ENCODE assay signal across 8 mouse cellular contexts in genomic region chr19:10868623-10869141, GRCm38 (mm10). TPM values are rescaled to one million over a fixed set of nuclear protein-coding genes. Genes with fewer than 3 reads are reported as not detected.
DNase-seq lines count a peak whose midpoint lies in the region; ATAC-seq and TF ChIP-seq lines count a peak whose summit lies in the region.

No protein-coding gene starts in this region.

- ATAC-seq in limb, embryonic 14.5 days (ENCODE audit: low FRiP score, low read depth), result peak; percentile 3; the same call in 1 of the 2 replicates
- ATAC-seq in stomach, embryonic 14.5 days (ENCODE audit: insufficient number of reproducible peaks, insufficient read depth, low FRiP score, low read depth), result no peak

- peaks cover 29% of the 10 kb centered on the region for H3K4me1 ChIP-seq in E14TG2a.4 (replicated peaks; ENCODE audit: low read depth, low read length)
- peaks cover 5% of the 10 kb centered on the region; the same call in 1 of the 2 replicates for H3K4me1 ChIP-seq in embryonic fibroblast, embryonic 13.5 days (ENCODE audit: control insufficient read depth, insufficient read depth, low read length)
- H3K4me1 ChIP-seq in limb, embryonic 14.5 days (ENCODE audit: control insufficient read depth, insufficient read depth, low read length), result peaks cover 24% of the 10 kb centered on the region
- H3K4me1 ChIP-seq in stomach, embryonic 14.5 days (ENCODE audit: control insufficient read depth, insufficient read depth, low read length), result peaks cover 11% of the 10 kb centered on the region; the same call in 1 of the 2 replicates

- TF ChIP-seq POLR2A in embryonic fibroblast, embryonic 13.5 days (IDR thresholded peaks at IDR 0.05; ENCODE audit: low read depth, low read length), result no peak
- TF ChIP-seq POLR2A in limb, embryonic 14.5 days (IDR thresholded peaks at IDR 0.05; ENCODE audit: borderline replicate concordance, extremely low read depth, insufficient read depth, insufficient read length), result no peak

- peaks cover 34% of the 10 kb centered on the region for H3K27me3 ChIP-seq in E14TG2a.4 (ENCODE audit: insufficient read depth, low read length)
- no peaks in the 10 kb centered on the region for H3K27me3 ChIP-seq in limb, embryonic 14.5 days (ENCODE audit: control insufficient read depth, insufficient read depth, low read length)
- no peaks in the 10 kb centered on the region for H3K27me3 ChIP-seq in stomach, embryonic 14.5 days (ENCODE audit: control insufficient read depth, insufficient read depth, low read length)

- H3K9ac ChIP-seq in limb, embryonic 14.5 days (ENCODE audit: low read depth, low read length, severe bottlenecking), result peak overlapping the region; percentile 94
- peak overlapping the region; percentile 92 for H3K9ac ChIP-seq in stomach, embryonic 14.5 days (replicated peaks; ENCODE audit: low read depth, low read length)

- no peak for TF ChIP-seq CTCF in gastrocnemius, adult 2 months (IDR thresholded peaks at IDR 0.05)
- no peak for TF ChIP-seq CTCF in E14TG2a.4 (conservative IDR thresholded peaks at IDR 0.05; ENCODE audit: low read length)
- no peak for TF ChIP-seq CTCF in embryonic fibroblast, embryonic 13.5 days (IDR thresholded peaks at IDR 0.05; ENCODE audit: borderline replicate concordance, insufficient read depth, low read length)

- H3K27ac ChIP-seq in gastrocnemius, adult 2 months, result no peak overlapping the region
- no peak overlapping the region for H3K27ac ChIP-seq in embryonic fibroblast, embryonic 13.5 days (ENCODE audit: insufficient read depth, low read length)
- H3K27ac ChIP-seq in limb, embryonic 14.5 days (replicated peaks; ENCODE audit: low read depth, low read length), result peak overlapping the region; percentile 85
- peak overlapping the region; percentile 78; the same call in 1 of the 2 replicates for H3K27ac ChIP-seq in stomach, embryonic 14.5 days (ENCODE audit: low read length)

- intact Hi-C loops in gastrocnemius, adult 2 months (cut with DNase I), result no loop called here

- peak overlapping the region; percentile 77 for H3K4me3 ChIP-seq in gastrocnemius, adult 2 months
- H3K4me3 ChIP-seq in E14TG2a.4 (replicated peaks; ENCODE audit: low read length), result peak overlapping the region; percentile 87
- H3K4me3 ChIP-seq in embryonic fibroblast, embryonic 13.5 days (ENCODE audit: insufficient read depth, low read length), result peak overlapping the region; percentile 82
- peak overlapping the region; percentile 89 for H3K4me3 ChIP-seq in limb, embryonic 14.5 days (replicated peaks; ENCODE audit: low read length)
- peak overlapping the region; percentile 82 for H3K4me3 ChIP-seq in stomach, embryonic 14.5 days (ENCODE audit: low read depth, low read length)

- no peaks in the 10 kb centered on the region for H3K9me3 ChIP-seq in E14TG2a.4 (ENCODE audit: low read length)
- no peaks in the 10 kb centered on the region for H3K9me3 ChIP-seq in limb, embryonic 14.5 days (ENCODE audit: control insufficient read depth, low read length)
- no peaks in the 10 kb centered on the region for H3K9me3 ChIP-seq in stomach, embryonic 14.5 days (ENCODE audit: control insufficient read depth, low read depth, low read length)

- no peak for DNase-seq in gastrocnemius, adult 2 months
- no peak for DNase-seq in gastrocnemius, postnatal 25 days
- no peak for DNase-seq in limb, embryonic 14.5 days (ENCODE audit: low spot score)
- DNase-seq in spleen, adult 18-20 months, result no peak
- DNase-seq in kidney, postnatal 25 days, result no peak

- peaks cover 55% of the 10 kb centered on the region for H3K36me3 ChIP-seq in E14TG2a.4 (ENCODE audit: insufficient read depth, low read length)
- H3K36me3 ChIP-seq in limb, embryonic 14.5 days (ENCODE audit: control insufficient read depth, insufficient read depth, low read length), result peaks cover 60% of the 10 kb centered on the region
- H3K36me3 ChIP-seq in stomach, embryonic 14.5 days (ENCODE audit: control insufficient read depth, insufficient read depth, low read length), result peaks cover 57% of the 10 kb centered on the region

- under 1% methylated on average over 17 of the region's 17 CpGs for WGBS in limb, embryonic 14.5 days
- WGBS in stomach, embryonic 14.5 days, result under 1% methylated on average over 17 of the region's 17 CpGs

- peak overlapping the region; percentile 84 for H3K4me2 ChIP-seq in limb, embryonic 14.5 days (replicated peaks; ENCODE audit: low read depth, low read length, severe bottlenecking)
- H3K4me2 ChIP-seq in stomach, embryonic 14.5 days (replicated peaks; ENCODE audit: low read depth, low read length), result peak overlapping the region; percentile 89

RNA-seq across cellular contexts. Expression of gene Tmem132a, which starts 1.1 kb away (rescaled TPM):
- 1 to 10 TPM; 2.8 to 7.2 TPM for total RNA-seq in gastrocnemius, adult 2 months (2021)
- total RNA-seq in gastrocnemius, postnatal 25 days (2021), result 1 to 10 TPM; 5.8 to 8.4 TPM
- 29.6 and 37.5 TPM in 2 replicates for polyA plus RNA-seq in embryonic fibroblast, embryonic 13.5 days (2011; ENCODE audit: insufficient read length, low read depth, missing spikeins)
- 150 and 211 TPM in 2 replicates for polyA plus RNA-seq in limb, embryonic 14.5 days (2012; rRNA removed)
- polyA plus RNA-seq in limb, embryonic 14.5 days (2014; fragmentation: Nextera tagmentation; extraction: Ambion mirVana), result 67.8 and 76.2 TPM in 2 replicates
- 59.3 and 63.2 TPM in 2 replicates for polyA plus RNA-seq in stomach, embryonic 14.5 days (2014; fragmentation: Nextera tagmentation; extraction: Ambion mirVana)

RNA-seq across cellular contexts. Expression of gene Tmem109, which starts 13.1 kb away (rescaled TPM):
- 100 to 1,000 TPM; 227 to 255 TPM for total RNA-seq in gastrocnemius, adult 2 months (2021)
- total RNA-seq in gastrocnemius, postnatal 25 days (2021), result 100 to 1,000 TPM; 190 to 210 TPM
- 50.6 and 59.9 TPM in 2 replicates for polyA plus RNA-seq in embryonic fibroblast, embryonic 13.5 days (2011; ENCODE audit: insufficient read length, low read depth, missing spikeins)
- polyA plus RNA-seq in limb, embryonic 14.5 days (2012; rRNA removed), result 106 and 124 TPM in 2 replicates
- 126 and 128 TPM in 2 replicates for polyA plus RNA-seq in limb, embryonic 14.5 days (2014; fragmentation: Nextera tagmentation; extraction: Ambion mirVana)
- 132 and 137 TPM in 2 replicates for polyA plus RNA-seq in stomach, embryonic 14.5 days (2014; fragmentation: Nextera tagmentation; extraction: Ambion mirVana)

RNA-seq across cellular contexts. Expression of gene Prpf19, which starts 26.3 kb away (rescaled TPM):
- total RNA-seq in gastrocnemius, adult 2 months (2021), result 100 to 1,000 TPM; 150 to 184 TPM
- 100 to 1,000 TPM; 149 to 172 TPM for total RNA-seq in gastrocnemius, postnatal 25 days (2021)
- 115 TPM in 2 replicates for polyA plus RNA-seq in embryonic fibroblast, embryonic 13.5 days (2011; ENCODE audit: insufficient read length, low read depth, missing spikeins)
- polyA plus RNA-seq in limb, embryonic 14.5 days (2012; rRNA removed), result 360 and 433 TPM in 2 replicates
- polyA plus RNA-seq in limb, embryonic 14.5 days (2014; fragmentation: Nextera tagmentation; extraction: Ambion mirVana), result 39.7 and 43.6 TPM in 2 replicates
- polyA plus RNA-seq in stomach, embryonic 14.5 days (2014; fragmentation: Nextera tagmentation; extraction: Ambion mirVana), result 47.9 and 49.9 TPM in 2 replicates

RNA-seq across cellular contexts. Expression of gene Slc15a3, which starts 29.2 kb away (rescaled TPM):
- under 1 TPM; 0.31 to 0.53 TPM for total RNA-seq in gastrocnemius, adult 2 months (2021)
- total RNA-seq in gastrocnemius, postnatal 25 days (2021), result under 1 TPM; 0.38 to 0.67 TPM
- 0.53 and 2.1 TPM in 2 replicates for polyA plus RNA-seq in embryonic fibroblast, embryonic 13.5 days (2011; ENCODE audit: insufficient read length, low read depth, missing spikeins)
- 1.7 and 1.9 TPM in 2 replicates for polyA plus RNA-seq in limb, embryonic 14.5 days (2012; rRNA removed)
- 1.1 and 2.1 TPM in 2 replicates for polyA plus RNA-seq in limb, embryonic 14.5 days (2014; fragmentation: Nextera tagmentation; extraction: Ambion mirVana)
- polyA plus RNA-seq in stomach, embryonic 14.5 days (2014; fragmentation: Nextera tagmentation; extraction: Ambion mirVana), result 0.45 and 0.52 TPM in 2 replicates

RNA-seq across cellular contexts. Expression of gene Cd6, which starts 38.8 kb away (rescaled TPM):
- total RNA-seq in gastrocnemius, adult 2 months (2021), result not detected
- total RNA-seq in gastrocnemius, postnatal 25 days (2021), result under 1 TPM in 1 of 2 experiments, not detected in 1; 0.13 TPM
- polyA plus RNA-seq in embryonic fibroblast, embryonic 13.5 days (2011; ENCODE audit: insufficient read length, low read depth, missing spikeins), result not detected in 2 replicates
- 0.04 and 0.10 TPM in 2 replicates for polyA plus RNA-seq in limb, embryonic 14.5 days (2012; rRNA removed)
- 0.29 TPM in 1 of 2 replicates, not detected in the other for polyA plus RNA-seq in limb, embryonic 14.5 days (2014; fragmentation: Nextera tagmentation; extraction: Ambion mirVana)
- 0.58 TPM in 1 of 2 replicates, not detected in the other for polyA plus RNA-seq in stomach, embryonic 14.5 days (2014; fragmentation: Nextera tagmentation; extraction: Ambion mirVana)

Comparison
In these comparisons a context has a peak if more than half of its experiments do, and no peak if none do; other contexts are left out.
1. H3K27ac ChIP-seq: peak in limb, embryonic 14.5 days (single experiment) and stomach, embryonic 14.5 days (single experiment); none in gastrocnemius, adult 2 months (single experiment) and embryonic fibroblast, embryonic 13.5 days (single experiment).
2. Peak in every context shown above with its lines, with median percentiles within 50 percentile points of each other: H3K4me3 ChIP-seq.